Mouse (Mus musculus) MEL (cell line): Measurements from ENCODE around the gene Gnas. TPM values are rescaled to one million over a fixed set of nuclear protein-coding genes. Genes with fewer than 3 reads are reported as not detected.

Experiments used
- DNase-seq: peaks from one replicate; pipeline ENCODE4 v3.0.0; 2011; ENCODE audit warnings: low read depth, low spot score
- H3K27ac ChIP-seq: 2 replicates; pipeline ENCODE4 v1.5.1; 2012; ENCODE audit warnings: low read depth, mild to moderate bottlenecking, control low read depth, low read length, moderate library complexity; ENCODE audit not compliant: control insufficient read depth
- H3K27me3 ChIP-seq, 2 experiments: fragments of 150-350 bp in 1 of 2; sonication (generic) in 1 of 2; 2 replicates each; pipeline ENCODE4 v1.6.1; 2012; ENCODE audit warnings: low read length in 2 of 2, mild to moderate bottlenecking in 2 of 2, improper control_type of control experiment in 1 of 2, moderate library complexity in 1 of 2; ENCODE audit not compliant: insufficient read depth in 2 of 2, control insufficient read depth in 1 of 2
- H3K36me3 ChIP-seq, 2 experiments: 2 replicates each; pipeline ENCODE4 v1.6.1; 2012 to 2014; ENCODE audit warnings: low read length in 2 of 2, improper control_type of control experiment in 1 of 2, inconsistent platforms in 1 of 2, mild to moderate bottlenecking in 1 of 2; ENCODE audit not compliant: insufficient read depth in 2 of 2, control insufficient read depth in 1 of 2
- H3K4me1 ChIP-seq, 2 experiments: fragments of 150-350 bp in 1 of 2; sonication (generic) in 1 of 2; 2 replicates each; pipeline ENCODE4 v1.6.1; 2012; ENCODE audit warnings: low read length in 2 of 2, improper control_type of control experiment in 1 of 2, mild to moderate bottlenecking in 1 of 2; ENCODE audit not compliant: insufficient read depth in 2 of 2, control insufficient read depth in 1 of 2
- H3K4me3 ChIP-seq, 2 experiments: fragments of 150-350 bp in 1 of 2; sonication (generic) in 1 of 2; 2 replicates each; pipeline ENCODE4 v1.5.1; 2012; ENCODE audit warnings: low read depth in 2 of 2, low read length in 2 of 2, mild to moderate bottlenecking in 2 of 2, moderate library complexity in 2 of 2, control low read depth in 1 of 2, improper control_type of control experiment in 1 of 2; ENCODE audit not compliant: control insufficient read depth in 1 of 2, insufficient read depth in 1 of 2
- H3K79me2 ChIP-seq: 2 replicates; pipeline ENCODE4 v1.6.1; 2012; ENCODE audit warnings: mild to moderate bottlenecking, low read length, moderate library complexity; ENCODE audit not compliant: control insufficient read depth, poor library complexity, insufficient read depth
- H3K9ac ChIP-seq: 2 replicates; pipeline ENCODE4 v1.6.1; 2012; ENCODE audit warnings: low read depth, mild to moderate bottlenecking, control low read depth, low read length, moderate library complexity; ENCODE audit not compliant: control insufficient read depth, poor library complexity, severe bottlenecking
- H3K9me3 ChIP-seq: fragments of 150-350 bp; sonication (generic); replicated peaks from 2 replicates; pipeline ENCODE4 v1.6.1; 2012; ENCODE audit warnings: mild to moderate bottlenecking, low read length, improper control_type of control experiment, moderate library complexity; ENCODE audit not compliant: insufficient read depth
- BHLHE40 ChIP-seq: IDR thresholded peaks from 2 replicates; pipeline ENCODE4 v1.6.1; 2012; ENCODE audit warnings: low read depth, mild to moderate bottlenecking, inconsistent platforms, low read length, improper control_type of control experiment, borderline replicate concordance
- CHD1 ChIP-seq: IDR thresholded peaks from 2 replicates; pipeline ENCODE4 v1.6.1; 2012; ENCODE audit warnings: low read depth, mild to moderate bottlenecking, inconsistent platforms, low read length, improper control_type of control experiment
- CHD2 ChIP-seq: IDR thresholded peaks from 2 replicates; pipeline ENCODE4 v1.6.1; 2011; ENCODE audit warnings: low read length, improper control_type of control experiment
- CTCF ChIP-seq, 3 experiments: IDR thresholded peaks in 2 of 3; conservative IDR thresholded peaks in 1 of 3; 2 replicates each; pipeline ENCODE4 v1.5.1; 2011 to 2012; ENCODE audit warnings: low read length in 3 of 3, low read depth in 2 of 3, mild to moderate bottlenecking in 2 of 3, improper control_type of control experiment in 1 of 3, inconsistent platforms in 1 of 3, mixed read lengths in 1 of 3, moderate library complexity in 1 of 3; ENCODE audit not compliant: control insufficient read depth in 1 of 3, insufficient read depth in 1 of 3, poor library complexity in 1 of 3, severe bottlenecking in 1 of 3
- E2F4 ChIP-seq: IDR thresholded peaks from 2 replicates; pipeline ENCODE4 v1.6.1; 2011; ENCODE audit warnings: low read depth, low read length, improper control_type of control experiment, borderline replicate concordance
- ETS1 ChIP-seq: IDR thresholded peaks from 2 replicates; pipeline ENCODE4 v1.6.1; 2012; ENCODE audit warnings: low read depth, mild to moderate bottlenecking, inconsistent platforms, low read length, improper control_type of control experiment, moderate library complexity
- GATA1 ChIP-seq: IDR thresholded peaks from 2 replicates; pipeline ENCODE4 v1.6.1; 2011; ENCODE audit warnings: low read depth, low read length, improper control_type of control experiment
- HCFC1 ChIP-seq: IDR thresholded peaks from 2 replicates; pipeline ENCODE4 v1.6.1; 2012; ENCODE audit warnings: low read depth, mild to moderate bottlenecking, inconsistent platforms, low read length, improper control_type of control experiment, moderate library complexity
- MAX ChIP-seq: IDR thresholded peaks from 2 replicates; pipeline ENCODE4 v1.6.1; 2011; ENCODE audit warnings: low read length, improper control_type of control experiment
- MAZ ChIP-seq: IDR thresholded peaks from 2 replicates; pipeline ENCODE4 v1.6.1; 2012; ENCODE audit warnings: low read depth, mild to moderate bottlenecking, inconsistent platforms, low read length, improper control_type of control experiment
- RAD21 ChIP-seq: IDR thresholded peaks from 2 replicates; pipeline ENCODE4 v1.6.1; 2011; ENCODE audit warnings: mild to moderate bottlenecking, low read depth, low read length, improper control_type of control experiment
- SIN3A ChIP-seq: IDR thresholded peaks from 2 replicates; pipeline ENCODE4 v1.6.1; 2012; ENCODE audit warnings: low read length, improper control_type of control experiment, inconsistent platforms
- SMC3 ChIP-seq: IDR thresholded peaks from 2 replicates; pipeline ENCODE4 v1.6.1; 2011; ENCODE audit warnings: low read depth, low read length, improper control_type of control experiment
- USF2 ChIP-seq, 2 experiments: IDR thresholded peaks; 2 replicates each; pipeline ENCODE4 v1.6.1; 2011 to 2012; ENCODE audit warnings: improper control_type of control experiment in 2 of 2, low read length in 2 of 2, borderline replicate concordance in 1 of 2, inconsistent platforms in 1 of 2, low read depth in 1 of 2, mild to moderate bottlenecking in 1 of 2; ENCODE audit not compliant: insufficient read depth in 1 of 2
- ZC3H11A ChIP-seq: IDR thresholded peaks from 2 replicates; pipeline ENCODE4 v1.6.1; 2012; ENCODE audit warnings: low read depth, mild to moderate bottlenecking, inconsistent platforms, low read length, improper control_type of control experiment
- ZKSCAN1 ChIP-seq: IDR thresholded peaks from 2 replicates; pipeline ENCODE4 v1.6.1; 2012; ENCODE audit warnings: low read depth, mild to moderate bottlenecking, inconsistent platforms, low read length, improper control_type of control experiment, moderate library complexity
- ZMIZ1 ChIP-seq: IDR thresholded peaks from 2 replicates; pipeline ENCODE4 v1.6.1; 2012; ENCODE audit warnings: low read depth, mild to moderate bottlenecking, inconsistent platforms, low read length, improper control_type of control experiment, moderate library complexity
- ZNF384 ChIP-seq: IDR thresholded peaks from 2 replicates; pipeline ENCODE4 v1.6.1; 2012; ENCODE audit warnings: low read depth, mild to moderate bottlenecking, inconsistent platforms, low read length, improper control_type of control experiment
- polyA plus RNA-seq, 2 experiments: library from polyadenylated mRNA; stranded (reverse) in 1 of 2; unstranded in 1 of 2; fragments of >175 nt in 1 of 2; fragments of >200 nt in 1 of 2; gene quantifications; 2 replicates each; pipeline versions ENCODE4 v1.2.1 to v1.2.4; 2012; ENCODE audit warnings: low replicate concordance in 2 of 2, low read depth in 1 of 2; ENCODE audit not compliant: insufficient read length in 2 of 2, insufficient read depth in 1 of 2, missing spikeins in 1 of 2
- total RNA-seq: library from RNA; depleted of rRNA; stranded (reverse); fragments of 300-350 nt; gene quantifications from 2 replicates; pipeline ENCODE4 v1.2.3, GENCODE M21; 2012

The Gnas gene
- total and polyA plus RNA-seq, 3 experiments = 273 to 447 (median 383) TPM

- no peak for TF ChIP-seq USF2 (IDR thresholded peaks at IDR 0.05; ENCODE audit: borderline replicate concordance in 1 of 2, insufficient read depth in 1 of 2, low read depth in 1 of 2, low read length in 2 of 2)
- peak; percentile 56; the same call in 1 of the 2 replicates for TF ChIP-seq BHLHE40
- TF ChIP-seq ETS1 = no peak
Observed at GRCm38 (mm10) chr2:174310913-174311514, 26.9 kb downstream of the Gnas start (continued).

GRCm38 (mm10) chr2:174311613-174312012 lies 27.5 kb downstream of the Gnas start:
- no peaks in the 10 kb centered on the region for H3K36me3 ChIP-seq

GRCm38 (mm10) chr2:174312118-174312647 lies 28.1 kb downstream of the Gnas start:
- DNase-seq = peak; percentile 79
- Histone ChIP-seq H3K36me3 (no peaks in the 10 kb centered on the region), H3K27ac (no peak overlapping the region), H3K79me2 (no peaks in the 10 kb centered on the region), H3K4me3 (no peak overlapping the region), H3K4me1 (peaks cover 0 to 2% of the 10 kb centered on the region in 2 experiments; a peak in 2 of 4 replicates), H3K9ac (no peak overlapping the region), H3K9me3 (no peaks in the 10 kb centered on the region)
- peak; percentile 91 for TF ChIP-seq RAD21
- no peak for TF ChIP-seq CHD2
- TF ChIP-seq CTCF (IDR thresholded peaks at IDR 0.05 in 2 of 3, conservative IDR thresholded peaks at IDR 0.05 in 1 of 3; ENCODE audit: control insufficient read depth in 1 of 3, insufficient read depth in 1 of 3, low read depth in 2 of 3, low read length in 3 of 3, poor library complexity in 1 of 3, severe bottlenecking in 1 of 3) = peak; percentile 53 to 94 (median 82)
- peak; percentile 99 for TF ChIP-seq SMC3
- TF ChIP-seq ZMIZ1 = no peak
- 0 out of 2 replicates have a peak, but pooled peaks have one; percentile 22 for TF ChIP-seq ZNF384
- no peak for TF ChIP-seq ZKSCAN1
- TF ChIP-seq HCFC1 = no peak
- TF ChIP-seq MAZ = peak; percentile 48; the same call in 1 of the 2 replicates
- TF ChIP-seq MAX = no peak
- TF ChIP-seq ZC3H11A = peak; percentile 98
- peak; percentile 51; the same call in 1 of the 2 replicates for TF ChIP-seq SIN3A
- TF ChIP-seq GATA1 = no peak
- TF ChIP-seq, all 39 proteins: peak for 7
- H3K27me3 ChIP-seq = no peaks in the 10 kb centered on the region

More at GRCm38 (mm10) chr2:174311613-174312012, 27.5 kb downstream of the Gnas start:
- Histone ChIP-seq H3K27ac (no peak overlapping the region), H3K27me3 (no peaks in the 10 kb centered on the region), H3K4me3 (no peak overlapping the region), H3K9ac (no peak overlapping the region), H3K79me2 (no peaks in the 10 kb centered on the region), H3K4me1 (no peaks in the 10 kb centered on the region; a peak in 1 of 4 replicates), H3K9me3 (no peaks in the 10 kb centered on the region)
- no peak for DNase-seq
- TF ChIP-seq MAZ (no peak), E2F4 (no peak), CHD1 (no peak)
